Mouse (Mus musculus) gastrocnemius, postnatal 4 days (tissue): Measurements from ENCODE around the gene Zfyve1. TPM values are rescaled to one million over a fixed set of nuclear protein-coding genes. Genes with fewer than 3 reads are reported as not detected.

Experiments
- DNase-seq, 2 experiments: peaks; one replicate each; pipeline ENCODE4 v3.0.0; 2021 to 2022; ENCODE audit warnings: low spot score in 2 of 2, mixed read lengths in 2 of 2
- total RNA-seq, 2 experiments: library from RNA; stranded (reverse); gene quantifications; 2 replicates each; pipeline ENCODE4 v1.2.3; 2021

The Zfyve1 gene
- total RNA-seq, 2 experiments from 2014 or later, result 23.5 to 25.6 TPM

DNA sequence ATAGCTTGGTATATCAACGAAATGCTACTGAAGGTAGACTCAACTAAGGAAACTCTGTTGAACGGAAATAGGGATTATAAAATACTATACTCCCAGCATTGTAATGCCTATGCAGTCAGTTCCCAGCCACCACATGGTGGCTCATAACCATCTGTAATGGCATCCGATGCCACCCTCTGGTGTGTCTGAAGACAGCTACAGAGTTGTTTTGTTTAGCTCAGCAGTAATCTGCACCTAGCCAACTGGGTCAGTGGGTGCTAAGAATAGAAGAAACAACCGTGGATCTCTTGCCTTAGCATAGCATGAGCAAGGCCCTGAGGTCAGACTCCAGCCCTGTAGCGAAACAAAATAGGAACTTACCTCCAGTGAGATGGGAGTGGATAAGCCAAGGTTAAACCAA, 72.7 kb downstream of the Zfyve1 start:
- DNase-seq, result no peak

DNA sequence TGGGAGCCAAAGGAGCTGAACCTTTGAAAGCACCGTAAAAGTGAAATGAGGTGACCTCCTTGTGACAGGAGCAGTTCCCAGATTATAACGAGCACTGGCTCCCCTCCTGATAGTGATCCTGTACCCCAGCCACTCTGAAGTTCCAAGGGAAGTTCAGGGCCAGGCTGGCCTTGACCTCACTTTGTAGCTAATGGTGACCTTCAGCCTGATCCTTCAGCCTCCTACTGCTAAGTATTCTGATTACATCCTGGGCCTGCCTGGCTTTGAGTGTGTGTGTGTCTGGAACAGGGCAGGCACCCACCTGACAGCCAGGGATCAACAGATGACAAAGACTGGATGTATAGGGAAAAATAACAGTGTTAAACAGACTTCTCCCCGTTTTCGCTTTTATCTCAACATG, 73.1 kb downstream of the Zfyve1 start:
- no peak for DNase-seq

DNA sequence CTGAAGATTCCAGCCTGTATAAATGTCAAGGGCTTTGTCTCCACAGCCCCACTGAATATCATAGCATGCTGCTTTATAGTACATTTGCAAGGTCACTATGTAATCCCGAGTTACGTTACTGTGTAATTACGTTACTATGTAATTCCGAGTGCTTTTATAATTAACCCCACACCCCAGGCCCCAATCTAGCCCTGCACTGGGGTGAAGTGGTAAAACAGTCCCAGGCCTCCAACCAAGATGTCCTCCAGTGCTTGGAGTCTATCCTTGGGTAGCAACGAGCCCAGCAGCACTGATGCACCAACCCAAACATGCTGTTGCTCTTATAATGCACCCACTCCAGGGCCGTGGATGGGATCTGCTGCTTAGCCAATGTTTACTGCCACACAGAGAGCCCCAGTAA, 74.0 kb downstream of the Zfyve1 start:
- DNase-seq, result no peak

DNA sequence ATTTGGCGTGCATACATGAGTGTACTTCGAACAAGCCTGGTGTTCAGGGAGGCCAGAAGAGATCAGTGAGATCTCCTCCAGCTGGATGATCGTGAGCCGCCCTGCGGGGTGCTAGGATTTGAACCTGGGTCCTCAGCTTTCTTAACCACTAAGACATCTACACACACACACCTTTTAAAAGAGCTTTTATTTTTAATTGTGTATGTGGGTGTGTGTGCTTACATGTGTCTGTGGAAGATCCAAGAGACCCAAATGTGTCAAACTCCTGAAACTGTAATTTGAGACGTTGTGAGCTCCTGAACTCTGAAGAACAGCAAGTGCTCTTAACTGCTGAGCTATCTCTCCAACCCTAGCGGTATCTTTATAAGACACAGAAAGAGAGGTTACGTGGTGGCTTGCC, 75.9 kb downstream of the Zfyve1 start:
- no peak for DNase-seq

DNA sequence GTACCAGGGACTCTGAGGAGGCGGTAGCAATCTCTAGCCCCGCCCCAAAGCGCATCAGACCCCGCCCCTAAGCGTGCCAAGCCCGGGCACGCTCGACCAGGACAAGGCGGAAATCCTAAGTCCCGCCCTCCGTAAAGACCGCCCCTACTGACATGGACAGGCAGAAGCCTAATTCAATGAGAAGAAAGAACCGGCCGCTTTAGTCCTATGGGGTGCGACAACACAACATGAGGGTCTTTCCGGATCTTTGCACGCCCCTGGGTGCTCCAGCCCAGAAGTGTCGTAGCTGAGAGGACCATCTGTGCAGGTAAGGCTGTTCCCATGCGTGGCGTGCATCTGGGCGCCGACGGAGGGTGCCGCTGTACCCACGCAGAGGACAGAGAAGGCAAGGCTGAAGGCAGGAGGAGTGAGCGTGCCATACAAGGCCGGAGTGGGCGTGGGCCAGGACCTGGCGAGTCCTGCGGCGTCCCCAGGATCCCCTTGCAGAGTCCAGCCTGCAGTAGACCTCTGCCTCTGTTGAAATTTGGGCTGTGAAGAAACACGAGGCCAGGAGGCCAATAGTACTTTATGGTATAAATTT, 76.6 kb downstream of the Zfyve1 start, which contains the start of gene Dcaf4:
Gene Dcaf4, plus strand, starts transcription at position 156 of the 580 bp plus-strand sequence.
- peak; percentile 89 to 96 for DNase-seq

DNA sequence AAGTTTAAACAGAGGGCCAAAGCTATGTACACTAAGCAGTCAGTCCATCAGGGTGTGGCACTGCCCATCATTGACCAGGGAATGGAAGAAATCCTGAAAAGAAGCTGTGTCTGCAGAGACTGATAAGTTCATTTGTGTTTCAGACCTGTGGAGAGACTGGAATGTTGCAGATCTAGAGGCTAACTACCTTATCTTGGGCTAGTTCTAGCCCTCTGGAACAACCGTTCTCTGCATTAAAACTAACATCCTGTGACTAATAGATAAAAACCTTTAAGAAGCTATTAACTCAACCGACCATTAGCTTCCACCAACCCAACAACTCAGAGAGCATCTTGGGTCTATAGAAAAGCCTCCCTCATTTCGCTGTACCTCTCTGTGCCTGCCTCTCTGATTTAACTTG, 79.4 kb downstream of the Zfyve1 start:
- no peak for DNase-seq

DNA sequence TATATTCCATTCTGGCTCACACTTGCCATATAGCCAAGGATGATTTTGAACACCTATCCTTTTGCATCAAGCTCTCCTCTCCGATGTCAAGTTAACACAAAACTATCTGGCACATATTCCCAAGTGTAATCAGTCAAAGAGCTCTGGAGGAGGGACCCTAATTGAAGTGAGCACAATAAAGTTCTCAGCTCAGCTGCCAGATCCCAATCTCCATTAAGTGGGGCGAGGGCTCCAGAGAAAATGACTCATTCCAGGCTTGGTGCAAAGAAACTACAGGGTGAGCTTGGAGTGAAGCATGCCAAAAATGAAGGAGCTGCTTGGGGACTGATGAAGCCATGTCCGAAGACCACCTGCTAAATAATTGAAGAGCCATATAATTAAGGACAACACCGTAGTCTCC, 82.8 kb downstream of the Zfyve1 start:
- no peak for DNase-seq

DNA sequence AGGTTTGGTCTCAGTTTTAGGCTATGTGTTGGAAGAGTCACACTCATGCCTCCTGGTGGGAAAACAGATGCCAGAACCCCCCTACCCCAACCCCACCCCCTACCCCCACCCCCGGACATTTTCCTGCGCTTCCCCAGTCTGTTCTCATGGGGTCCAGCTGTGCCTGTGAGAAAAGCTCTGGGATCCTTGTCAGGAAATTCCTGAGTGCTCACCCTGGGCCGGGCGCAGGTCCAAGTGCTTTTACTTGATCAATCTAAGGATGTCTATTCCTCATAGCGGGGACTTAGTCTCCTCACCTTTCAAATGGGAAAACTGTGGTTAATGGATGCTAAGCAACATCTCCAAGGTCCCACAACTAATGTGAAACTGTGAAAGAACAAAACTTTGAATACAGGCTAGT, 83.8 kb downstream of the Zfyve1 start:
- peak in 1 of 2 experiments; percentile 57 for DNase-seq

DNA sequence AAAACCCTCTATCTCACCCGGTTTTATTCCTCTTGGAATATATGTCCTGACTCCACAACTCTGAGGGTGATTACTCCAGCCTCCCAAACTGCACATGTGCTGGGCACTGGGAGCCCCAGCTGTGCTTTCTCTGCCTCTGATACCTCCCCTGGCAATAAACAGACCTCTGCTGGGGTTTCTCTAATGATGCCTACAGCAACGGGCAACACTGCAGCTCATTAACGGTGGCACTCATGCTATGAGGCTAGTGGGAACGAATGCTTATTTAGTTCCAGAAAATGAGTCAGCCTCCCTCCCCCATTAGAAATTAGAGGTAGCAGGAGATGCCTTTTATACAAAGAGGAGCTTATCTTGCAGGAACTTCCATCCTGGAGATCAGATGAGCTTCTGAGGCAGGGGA, 84.2 kb downstream of the Zfyve1 start:
- no peak for DNase-seq

DNA sequence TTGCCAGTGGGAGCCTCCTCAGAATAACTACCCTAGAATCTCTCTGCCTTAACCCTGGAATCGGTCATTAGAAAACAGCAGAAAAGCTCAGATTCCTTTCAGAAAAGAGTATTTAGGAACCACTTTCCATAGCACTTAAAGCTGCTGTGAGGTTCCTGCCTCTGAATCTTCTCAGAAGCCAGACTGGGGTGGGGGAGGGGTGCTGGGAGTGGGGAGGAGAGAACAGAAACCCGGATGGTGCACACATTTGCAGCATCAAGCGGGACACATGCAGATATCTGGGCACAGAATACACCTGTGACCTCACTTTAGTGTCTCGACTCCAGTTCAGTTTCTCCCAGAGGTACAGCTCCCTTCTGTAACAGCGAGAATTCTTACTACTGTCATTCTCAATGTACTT, 86.4 kb downstream of the Zfyve1 start:
- no peak for DNase-seq

DNA sequence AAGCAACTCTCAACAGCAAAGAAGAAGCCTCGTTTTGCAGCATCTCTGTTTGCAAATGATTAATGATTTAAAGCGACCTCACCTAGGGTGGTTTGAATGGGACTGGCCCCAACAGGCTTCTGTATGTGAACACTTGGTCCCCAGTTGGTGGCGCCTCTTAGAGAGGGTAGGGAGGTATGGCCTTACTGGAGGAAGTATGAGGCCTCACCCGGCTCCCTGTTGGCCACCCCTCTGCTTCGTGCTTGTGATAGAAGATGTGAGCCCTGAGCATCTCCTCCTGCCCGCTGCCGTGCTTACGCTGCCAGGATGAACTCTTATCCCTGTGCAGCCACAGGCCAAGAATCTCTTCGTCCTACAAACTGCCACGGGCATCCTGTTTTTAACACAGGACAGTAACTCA, 90.5 kb downstream of the Zfyve1 start:
- DNase-seq, result no peak

DNA sequence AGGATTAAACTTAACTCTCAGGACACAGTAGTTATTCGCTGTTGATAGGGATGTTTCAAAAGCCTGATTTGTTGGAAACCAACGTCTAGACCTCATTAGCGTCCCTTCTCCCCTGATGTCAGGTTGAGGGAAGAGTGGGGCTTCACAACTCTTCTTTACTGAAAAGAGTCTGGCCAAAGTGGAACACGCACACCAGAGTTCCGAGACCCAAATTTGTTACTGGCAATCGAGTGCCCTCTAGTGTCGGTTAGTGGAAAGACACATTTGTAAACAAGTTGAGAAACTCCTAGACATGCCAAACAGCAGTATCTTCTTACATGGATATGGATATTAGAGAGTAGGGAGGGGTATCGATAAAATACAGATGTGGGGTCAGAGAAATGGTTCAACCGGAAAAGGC, 94.8 kb downstream of the Zfyve1 start:
- DNase-seq, result no peak

DNA sequence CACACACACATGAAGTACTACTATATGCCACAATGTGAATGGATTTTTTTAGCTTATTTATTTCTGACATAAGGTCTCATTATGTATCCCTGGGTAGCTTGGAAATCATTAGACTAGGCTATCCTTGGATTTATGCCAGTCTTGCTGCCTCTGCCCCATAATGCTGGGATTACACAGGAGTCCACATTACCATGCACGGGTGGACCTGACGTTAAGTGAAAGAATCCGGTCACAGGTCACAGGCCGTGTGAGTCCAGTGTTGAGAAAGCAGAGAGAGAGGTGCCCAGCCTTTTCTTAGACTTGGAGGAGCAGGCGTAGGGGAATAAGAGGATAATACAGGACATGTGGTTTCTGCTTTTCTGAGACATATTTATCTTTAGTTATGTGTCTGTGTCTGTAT, 97.8 kb downstream of the Zfyve1 start:
- no peak for DNase-seq

DNA sequence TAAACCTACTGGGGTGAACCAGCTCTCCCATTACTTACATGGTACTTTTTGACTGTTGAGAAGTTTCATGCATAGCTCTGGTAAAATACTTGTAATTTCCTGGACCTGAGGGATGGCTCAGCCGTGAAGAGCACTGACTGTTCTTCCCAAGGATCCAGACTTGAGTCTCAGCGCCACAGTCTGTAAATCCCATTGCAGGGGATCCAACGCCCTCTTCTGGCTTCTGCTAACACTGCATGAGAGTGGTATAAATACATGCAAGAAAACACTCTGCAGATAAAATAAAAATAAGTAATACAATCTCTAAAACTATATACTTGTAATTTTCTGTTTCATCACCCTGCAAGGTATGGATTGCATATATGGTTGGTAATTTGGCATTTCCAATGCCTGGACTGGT, 99.1 kb downstream of the Zfyve1 start:
- no peak for DNase-seq

DNA sequence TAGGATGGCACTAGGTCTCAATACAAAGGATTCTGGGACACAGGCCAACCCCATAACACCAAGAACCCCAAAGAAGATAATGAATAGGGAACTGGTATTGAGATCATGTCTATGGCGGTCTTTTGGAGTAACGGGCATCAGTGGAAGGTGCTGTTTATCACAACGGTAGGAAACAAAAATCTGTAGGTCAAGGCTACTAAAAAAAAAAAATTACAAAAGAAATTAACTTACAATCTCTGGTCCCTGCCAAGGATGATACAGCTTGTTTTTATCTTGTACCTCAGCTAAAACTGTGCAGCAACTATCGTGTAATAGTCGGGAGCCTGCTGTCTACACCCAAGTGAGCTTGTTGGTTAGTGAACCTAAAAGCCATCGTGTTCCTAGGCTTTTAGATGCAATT, 100.3 kb downstream of the Zfyve1 start:
- no peak for DNase-seq

Other genes with a start within 250 kb of the Zfyve1 start
- gene Dpf3, start 109.5 kb downstream of the Zfyve1 start, total RNA-seq, result 10 to 100 TPM; 15.6 to 19.3 TPM
- gene Dcaf4, start 76.8 kb downstream of the Zfyve1 start, total RNA-seq, result 10 to 100 TPM; 25.5 to 28.4 TPM
- gene Rbm25, start 34.0 kb upstream of the Zfyve1 start, total RNA-seq, result 100 to 1,000 TPM in 1 of 2 experiments, 10 to 100 TPM in 1; 84.5 to 100 TPM
- gene Psen1, start 90.9 kb upstream of the Zfyve1 start, total RNA-seq, result 10 to 100 TPM; 39.0 to 39.3 TPM
- gene Papln, start 166.4 kb upstream of the Zfyve1 start, total RNA-seq, result 1 to 10 TPM; 4.0 to 4.1 TPM